Mouse (Mus musculus): ENCODE measurements around the gene Ide.
"Not testable (repeated sequence)": the region's sequence is repeated elsewhere in the genome, so short reads cannot be mapped to it uniquely, and the experiment has no call there.

Ide gene

DNA sequence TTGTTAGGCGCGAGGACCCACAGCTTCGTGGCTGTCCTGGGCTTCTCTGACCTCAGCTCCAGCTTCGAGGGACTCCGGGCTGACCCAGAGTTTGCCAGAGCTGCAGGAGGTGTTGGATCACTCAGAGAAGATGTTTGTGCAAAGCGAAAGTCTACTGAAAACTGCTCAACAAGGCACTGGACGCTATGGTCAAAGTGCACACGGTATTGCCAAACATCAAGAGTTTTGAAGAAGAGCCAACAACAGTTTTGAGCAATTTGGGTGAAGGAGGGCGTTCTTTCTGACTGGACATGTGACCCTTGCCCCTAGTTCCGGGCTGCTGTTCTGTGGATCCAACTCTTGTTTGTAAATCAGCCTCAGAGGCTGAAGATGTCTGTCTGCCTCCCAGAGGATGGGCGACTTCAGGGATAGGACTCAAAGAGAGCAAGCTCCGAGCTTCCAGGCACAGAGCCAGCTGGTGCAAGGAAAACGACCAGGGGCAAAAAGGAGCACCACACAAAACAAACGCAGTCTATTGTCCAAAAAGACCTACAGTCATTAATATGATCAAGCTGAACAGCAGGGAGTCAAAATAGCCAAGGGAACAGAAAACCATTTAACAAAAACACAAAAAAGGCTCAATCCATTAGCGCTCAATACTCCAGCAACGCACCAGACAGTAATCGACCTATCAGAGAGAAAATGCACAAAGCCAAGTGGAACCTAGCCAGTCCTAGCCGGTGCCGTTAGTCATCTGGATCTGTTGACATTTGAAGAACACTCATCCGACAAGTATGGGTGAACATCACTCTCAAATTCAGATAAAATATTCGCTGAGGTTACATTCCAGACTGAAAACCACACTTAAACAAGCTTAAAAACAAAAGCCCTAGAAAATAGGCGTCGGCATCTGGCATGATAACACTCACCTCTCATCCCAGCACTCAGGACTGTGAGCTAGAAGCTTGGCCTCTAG is 73.4 kb downstream of the Ide start:
- DNase-seq: no peak

DNA sequence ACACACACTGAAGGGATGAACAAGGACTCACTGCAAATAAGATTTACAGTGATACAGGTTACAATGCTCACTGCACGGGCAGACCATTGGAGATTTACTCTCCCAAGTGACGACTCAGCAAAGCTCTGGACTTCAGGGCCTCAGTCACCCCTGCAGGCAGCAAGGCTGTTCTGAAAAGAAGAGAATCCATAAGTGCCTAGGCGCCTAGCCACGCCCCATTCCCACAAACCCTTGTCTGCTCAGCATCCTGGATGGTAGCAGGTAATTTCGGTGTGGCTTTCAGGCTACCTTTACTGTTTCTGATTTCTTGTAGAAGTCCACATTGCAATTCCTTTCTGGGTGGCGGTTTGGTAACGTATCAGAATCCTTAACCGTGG is 74.1 kb downstream of the Ide start:
- DNase-seq: no peak

DNA sequence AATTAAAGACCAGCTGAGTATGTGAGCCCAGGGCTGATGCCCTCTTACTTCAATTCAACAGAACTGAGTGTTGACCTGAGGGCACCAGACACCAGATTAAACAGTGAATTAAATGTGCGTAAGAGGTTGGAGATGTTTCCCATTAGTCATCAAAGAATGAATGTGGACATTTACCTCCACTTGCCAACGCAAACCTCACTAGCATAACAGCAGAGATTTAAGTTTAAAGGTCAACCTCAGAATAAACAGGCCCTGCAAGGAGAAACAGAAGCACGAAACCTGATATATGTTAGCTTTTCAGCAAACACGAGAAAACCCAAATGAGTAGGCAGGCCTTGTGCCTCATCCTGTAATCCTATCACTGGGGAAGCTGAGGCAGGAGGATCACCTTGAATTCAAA is 75.3 kb downstream of the Ide start:
- DNase-seq: no peak

DNA sequence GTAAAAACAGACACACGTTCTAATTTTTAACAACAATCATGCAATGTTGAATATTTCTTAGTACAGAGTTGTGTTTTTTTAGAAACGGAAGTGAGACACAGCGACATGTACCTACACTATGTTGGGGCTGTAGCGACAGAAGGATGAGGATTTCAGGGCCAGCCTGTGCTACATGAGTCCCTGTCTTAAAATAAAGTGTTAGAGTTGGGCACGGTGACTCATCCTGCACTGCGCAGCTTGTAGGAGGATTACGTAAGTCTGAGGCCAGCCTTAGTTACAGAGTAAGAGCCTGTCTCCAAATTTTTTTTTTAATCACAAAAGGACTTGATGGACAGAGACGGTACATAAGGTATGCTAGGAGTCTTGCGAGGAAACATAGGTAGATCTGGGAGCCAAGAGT is 82.3 kb downstream of the Ide start:
- DNase-seq: peak; percentile 65

DNA sequence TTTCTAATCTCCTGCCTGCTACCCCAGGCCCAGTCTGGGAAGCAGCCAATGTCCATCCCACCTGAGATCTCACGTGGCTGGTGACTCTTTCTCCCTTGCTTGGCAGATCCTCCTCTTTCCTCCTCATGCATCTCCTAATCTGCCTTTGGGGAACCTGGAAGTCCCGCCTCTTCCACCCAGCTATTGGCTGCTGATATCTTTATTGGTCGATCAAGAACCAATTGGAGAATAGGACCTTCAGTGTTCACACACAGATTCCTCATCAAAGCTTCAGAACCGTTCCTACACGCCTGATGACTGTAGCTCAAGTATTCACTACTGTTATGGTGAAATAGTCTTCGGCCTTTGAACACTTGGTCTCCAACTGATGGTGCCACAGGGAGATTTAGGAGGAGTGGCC is 85.5 kb downstream of the Ide start:
- DNase-seq: no peak

DNA sequence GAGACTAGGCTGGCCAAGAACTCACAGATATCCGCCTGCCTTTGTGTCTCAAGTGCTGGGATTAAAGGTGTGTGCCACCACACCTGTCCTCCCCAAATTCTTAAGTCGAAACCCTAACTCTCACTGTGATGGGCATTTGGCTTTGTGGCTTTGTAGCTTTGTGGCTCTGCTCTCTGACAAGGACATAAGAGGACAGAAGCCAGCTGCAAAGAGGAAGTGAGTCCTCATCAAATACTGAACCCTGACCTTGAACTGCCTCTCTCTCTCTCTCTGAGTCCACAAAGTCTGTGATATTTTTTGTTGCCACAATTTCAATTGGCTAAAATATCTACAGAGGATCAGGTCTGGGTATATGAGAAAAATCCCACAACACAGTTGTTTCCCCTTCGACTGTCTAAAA is 89.5 kb downstream of the Ide start:
- no peak for DNase-seq

DNA sequence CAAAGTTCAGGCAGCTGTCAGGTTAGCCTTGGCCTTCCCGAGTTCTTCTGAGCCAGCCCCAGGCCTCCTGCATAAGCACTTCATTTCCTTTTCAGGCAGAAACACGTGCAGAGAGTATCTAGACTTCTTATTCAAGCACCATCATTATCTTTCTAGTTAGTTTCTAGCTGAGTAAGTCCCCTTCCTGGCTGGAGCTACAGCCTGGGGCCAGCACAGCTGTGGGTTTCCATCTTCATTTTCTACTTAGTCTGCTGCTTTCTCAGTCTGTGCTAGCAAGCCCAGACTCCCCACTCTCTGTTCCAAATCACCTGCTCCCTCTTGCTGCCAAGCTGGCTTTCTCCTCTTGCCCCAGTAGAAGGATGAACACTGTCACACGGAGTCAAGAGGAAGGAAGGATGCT is 90.8 kb downstream of the Ide start:
- DNase-seq: no peak

DNA sequence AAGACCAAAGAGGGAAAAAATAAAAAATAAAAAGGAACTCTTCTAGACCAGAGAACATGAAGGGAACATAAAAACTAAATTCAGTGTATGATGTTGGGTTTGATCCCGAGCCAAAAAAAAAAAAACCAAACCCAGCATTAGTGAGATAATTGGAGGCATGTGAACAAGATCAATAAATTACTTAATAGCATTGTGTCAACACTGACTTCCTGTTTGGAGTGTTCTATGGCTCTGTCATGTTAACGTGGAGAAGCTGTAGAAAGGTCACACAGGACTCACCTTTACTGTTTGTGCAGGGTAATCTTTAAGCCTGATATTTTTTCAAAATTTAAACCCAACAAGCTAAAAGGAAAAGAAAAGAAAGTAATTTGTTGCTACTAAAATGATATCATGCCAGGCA is 94.9 kb downstream of the Ide start:
- DNase-seq: no peak

DNA sequence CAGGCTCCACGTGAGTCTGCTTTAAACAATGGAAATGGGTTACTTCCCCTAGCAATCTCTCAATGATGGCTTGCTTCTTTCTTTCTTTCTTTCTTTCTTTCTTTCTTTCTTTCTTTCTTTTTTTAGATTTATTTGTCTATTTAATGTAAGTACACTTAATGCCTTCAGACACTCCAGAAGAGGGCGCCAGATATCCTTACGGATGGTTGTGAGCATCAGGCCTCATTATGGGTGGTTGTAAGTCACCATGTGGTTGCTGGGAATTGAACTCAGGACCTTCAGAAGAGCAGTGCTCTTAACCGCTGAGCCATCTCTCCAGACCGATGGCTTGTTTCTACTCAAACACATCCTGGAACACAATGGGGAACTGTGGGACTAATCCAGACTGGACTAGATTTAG is 96.5 kb downstream of the Ide start:
- no peak for DNase-seq

DNA sequence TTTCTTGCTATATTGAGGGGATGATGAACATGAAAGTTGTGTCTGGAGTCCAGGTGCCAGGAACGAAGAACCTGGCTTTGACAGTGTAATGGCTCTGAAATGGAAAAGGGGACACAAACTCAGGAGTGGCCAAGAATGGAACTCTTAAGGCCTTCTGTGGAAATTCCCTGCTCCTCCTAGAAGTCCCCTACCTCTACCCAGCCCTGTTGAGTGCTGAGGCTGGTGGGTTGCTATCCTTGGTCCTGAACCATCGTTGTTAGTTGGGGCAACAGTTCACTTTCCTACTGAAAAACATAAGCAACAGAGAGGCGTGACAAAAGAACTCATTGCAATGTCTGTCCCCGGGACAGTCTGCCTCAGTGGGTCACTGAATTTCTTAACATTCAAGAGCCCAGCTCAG is 98.6 kb downstream of the Ide start:
- no peak for DNase-seq

DNA sequence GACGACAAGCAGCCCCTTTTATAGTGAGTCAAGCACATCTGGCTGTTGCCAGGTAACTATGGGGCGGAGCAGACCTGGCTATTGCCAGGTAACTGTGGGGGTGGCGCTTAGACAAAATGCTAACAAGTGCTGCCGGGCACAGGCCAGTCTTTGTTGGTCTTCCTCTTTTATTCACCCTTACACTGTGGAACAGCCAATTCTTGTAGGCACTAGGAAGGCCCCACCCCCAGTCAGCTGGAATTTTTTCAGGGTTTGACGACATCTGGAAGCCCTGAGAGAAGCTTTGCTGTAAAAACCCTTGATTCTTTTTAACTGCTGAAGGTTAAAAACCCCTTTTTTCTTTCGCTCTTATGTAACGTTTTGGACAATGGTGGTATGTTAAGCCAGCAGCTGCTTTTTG is 99.0 kb downstream of the Ide start:
- no peak for DNase-seq

DNA sequence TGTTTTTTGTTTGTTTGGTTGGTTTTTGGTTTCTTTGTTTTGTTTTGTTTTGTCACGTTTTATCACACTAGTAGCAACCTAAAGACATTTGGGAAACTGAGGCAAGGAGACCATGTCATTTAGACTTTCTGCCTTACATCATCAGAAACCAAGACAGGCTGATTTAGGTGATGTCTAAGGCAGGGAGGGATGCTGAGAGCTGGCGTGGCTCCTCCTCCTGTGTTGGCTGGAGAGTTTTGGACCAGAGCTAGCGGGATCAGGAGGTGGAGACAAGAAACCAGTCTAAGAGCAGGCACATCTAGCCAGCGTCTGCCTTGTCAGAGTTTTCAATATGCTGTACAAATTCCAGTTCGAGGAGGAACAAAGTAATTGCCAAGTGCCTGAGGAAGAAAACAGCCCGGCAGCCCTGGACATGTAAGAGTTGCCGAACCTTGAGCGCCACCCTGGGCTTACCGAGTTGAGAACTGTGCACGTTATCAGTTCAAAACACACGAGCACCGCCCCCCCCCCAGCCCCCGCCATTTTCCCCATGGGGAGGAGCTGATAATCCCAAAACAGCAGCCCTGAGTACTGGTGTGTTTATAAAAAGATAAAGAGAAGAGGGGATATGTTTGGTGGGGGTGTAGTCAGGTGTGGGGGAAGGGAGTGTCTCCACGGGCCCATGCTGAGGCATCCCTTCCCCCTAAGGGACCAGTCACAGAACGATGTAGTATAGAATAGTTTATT is 99.8 kb downstream of the Ide start:
- DNase-seq: no peak

DNA sequence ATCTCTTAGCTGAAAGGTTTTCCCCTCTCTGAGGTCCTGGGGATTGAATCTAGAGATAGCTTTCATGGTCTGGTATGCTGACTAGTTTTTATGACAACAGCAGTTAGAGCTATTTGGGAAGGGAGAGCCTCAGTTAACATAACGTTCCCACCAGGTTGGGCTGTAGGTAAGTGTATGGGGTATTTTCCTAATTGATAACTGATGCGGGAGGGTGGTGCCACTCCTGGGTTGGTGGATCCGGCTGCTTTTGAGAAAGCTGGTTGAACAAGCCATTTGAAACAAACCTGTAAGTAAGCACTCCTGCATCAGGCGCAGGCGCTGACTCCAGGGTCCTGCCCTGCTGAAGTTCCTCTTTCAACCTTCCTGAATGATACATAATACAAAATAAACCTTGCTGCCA is 100.3 kb downstream of the Ide start:
- DNase-seq: no peak

DNA sequence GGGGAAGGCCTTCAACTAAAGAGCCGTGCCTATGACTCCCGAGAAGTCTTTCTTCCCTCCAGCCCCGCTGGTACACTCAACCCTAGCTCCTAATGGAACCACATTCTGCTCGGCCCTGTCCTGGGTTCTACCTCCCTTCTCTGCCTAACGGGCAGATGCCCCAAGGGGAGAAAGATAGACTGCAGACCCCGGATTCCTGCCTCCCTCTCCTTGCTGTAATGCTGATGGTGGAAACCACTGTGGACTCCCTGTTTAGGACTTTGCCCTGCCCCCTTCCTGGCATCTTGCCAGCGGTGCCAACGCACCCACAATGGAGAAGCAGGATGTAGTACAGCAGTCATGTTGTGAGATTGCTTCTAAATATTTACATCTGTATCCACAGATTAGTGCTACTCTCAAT is 101.8 kb downstream of the Ide start:
- DNase-seq: no peak

DNA sequence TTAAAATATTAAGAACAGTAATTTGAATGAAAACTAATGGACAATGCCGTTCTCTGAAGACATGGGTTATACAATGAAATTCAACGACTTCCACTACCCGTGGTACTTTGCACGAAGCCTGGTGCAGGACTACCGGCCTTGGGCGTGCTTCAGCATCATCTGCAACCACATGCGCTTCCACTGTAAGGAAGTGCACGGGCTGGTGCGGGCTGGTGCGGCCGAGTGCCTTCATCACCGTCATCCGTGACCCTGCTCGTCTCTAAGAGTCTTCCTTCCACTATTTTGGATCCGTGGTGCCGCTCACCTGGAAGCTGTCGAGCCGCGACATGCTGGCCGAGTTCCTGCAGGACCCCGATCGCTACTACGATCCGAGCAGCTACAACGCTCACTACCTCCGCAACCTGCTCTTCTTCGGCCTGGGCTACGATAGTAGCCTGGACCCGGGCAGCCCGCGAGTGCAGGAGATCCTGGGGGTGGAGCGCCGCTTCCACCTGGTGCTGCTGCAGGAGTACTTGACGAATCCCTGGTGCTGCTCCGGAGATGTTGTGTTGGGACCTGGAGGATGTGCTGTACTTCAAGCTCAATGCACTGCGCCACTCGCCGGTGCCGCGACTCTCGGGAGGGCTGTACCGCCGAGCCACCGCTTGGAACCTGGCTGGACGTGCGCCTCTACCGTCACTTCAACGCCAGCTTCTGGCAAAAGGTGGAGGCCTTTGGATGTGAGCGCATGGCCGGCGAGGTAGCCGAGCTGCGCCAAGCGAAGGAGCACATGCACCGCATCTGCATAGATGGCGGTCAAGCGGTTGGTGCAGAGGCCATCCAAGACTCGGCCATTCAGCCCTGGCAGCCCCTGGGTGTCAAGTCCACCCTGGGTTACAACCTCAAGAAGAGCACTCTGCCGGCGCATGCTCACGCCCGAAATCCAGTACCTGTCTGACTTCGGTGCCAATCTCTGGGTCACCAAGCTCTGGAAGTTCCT is 103.8 kb downstream of the Ide start:
- no peak for DNase-seq

DNA sequence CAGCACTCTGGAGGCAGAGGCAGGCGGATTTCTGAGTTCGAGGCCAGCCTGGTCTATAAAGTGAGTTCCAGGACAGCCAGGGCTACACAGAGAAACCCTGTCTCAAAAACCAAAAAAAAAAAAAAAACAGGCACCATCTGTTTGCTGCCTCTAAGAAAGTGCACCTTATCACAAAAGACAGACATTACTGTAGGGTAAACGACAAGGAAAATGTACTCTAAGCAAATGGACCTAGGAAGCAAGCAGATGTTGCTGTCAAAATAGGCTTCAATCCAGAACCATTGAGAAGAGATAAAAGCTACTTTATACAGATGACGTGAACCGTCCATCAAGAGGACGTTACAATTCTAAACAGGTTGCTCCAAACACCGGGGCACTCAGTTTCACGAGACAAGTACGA is 105.1 kb downstream of the Ide start:
- not testable (repeated sequence) for DNase-seq

DNA sequence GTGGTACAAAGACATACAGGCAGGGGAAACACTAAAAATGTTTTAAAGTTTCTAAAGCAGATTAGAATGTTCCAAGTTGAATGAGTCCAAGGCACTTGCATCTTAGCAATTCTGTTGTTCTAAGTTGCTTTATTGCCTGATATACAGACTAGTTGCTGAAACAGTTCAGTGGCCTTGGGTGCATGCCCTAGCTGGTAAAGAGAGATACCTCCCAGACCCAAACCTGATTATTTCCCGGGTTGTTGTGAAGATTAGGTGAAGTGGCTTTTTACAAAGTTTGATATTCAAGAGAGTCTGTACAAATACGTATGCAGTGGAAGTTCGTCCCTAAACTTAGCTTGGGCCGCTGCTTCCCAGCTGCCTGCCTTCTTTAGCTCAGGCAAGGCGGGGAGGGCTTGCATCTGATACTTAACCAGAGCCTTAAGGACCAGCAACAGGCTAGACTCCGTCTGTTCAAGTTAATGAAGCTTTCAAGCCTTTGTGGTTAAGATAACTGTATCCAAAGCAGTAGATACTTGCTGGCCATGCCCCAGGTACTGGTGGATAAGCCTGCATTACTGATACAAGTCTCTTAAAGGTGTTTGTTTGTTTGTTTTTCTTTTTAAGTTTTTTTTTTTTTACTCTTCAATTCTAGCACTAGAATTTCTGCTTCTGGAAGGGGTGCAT is 112.3 kb downstream of the Ide start:
- DNase-seq: no peak

All from right cerebral cortex, postnatal 25 days (tissue).